Mouse (Mus musculus) ES-Bruce4 (cell line): ENCODE data around the gene Gtf3c2. TPM values are rescaled to one million over a fixed set of nuclear protein-coding genes. Genes with fewer than 3 reads are reported as not detected.
A peak's percentile ranks its signal among the peaks of the same experiment; 100 is the strongest.

Source experiments
- H3K27ac ChIP-seq: 2 replicates; pipeline ENCODE4 v1.5.1; 2012; ENCODE audit warnings: low read length, inconsistent platforms; ENCODE audit not compliant: insufficient read depth
- H3K27me3 ChIP-seq: 2 replicates; pipeline ENCODE4 v1.6.1; 2012; ENCODE audit warnings: mild to moderate bottlenecking, low read length, inconsistent platforms; ENCODE audit not compliant: control insufficient read depth, poor library complexity, insufficient read depth, severe bottlenecking
- H3K36me3 ChIP-seq: 2 replicates; pipeline ENCODE4 v1.6.1; 2012; ENCODE audit warnings: inconsistent platforms, mild to moderate bottlenecking, low read length, moderate library complexity; ENCODE audit not compliant: control insufficient read depth, poor library complexity, insufficient read depth, severe bottlenecking
- H3K4me1 ChIP-seq: one replicate; pipeline ENCODE4 v1.8.1; 2011; ENCODE audit warnings: low read length; ENCODE audit not compliant: control insufficient read depth, insufficient read depth
- H3K4me3 ChIP-seq: 2 replicates; pipeline ENCODE4 v1.5.1; 2011; ENCODE audit warnings: low read depth, mild to moderate bottlenecking, low read length
- H3K9ac ChIP-seq: 2 replicates; pipeline ENCODE4 v1.6.1; 2012; ENCODE audit warnings: low read depth, mild to moderate bottlenecking, inconsistent platforms; ENCODE audit not compliant: poor library complexity, severe bottlenecking
- H3K9me3 ChIP-seq: replicated peaks from 2 replicates; pipeline ENCODE4 v1.6.1; 2012; ENCODE audit warnings: mild to moderate bottlenecking, low read length, inconsistent platforms; ENCODE audit not compliant: control insufficient read depth, poor library complexity, insufficient read depth, severe bottlenecking
- CTCF ChIP-seq: IDR thresholded peaks from one replicate; pipeline ENCODE4 v1.8.1; 2011; ENCODE audit warnings: low read depth, low read length
- EP300 ChIP-seq: IDR thresholded peaks from 2 replicates; pipeline ENCODE4 v1.6.1; 2011; ENCODE audit warnings: low read depth, low read length; ENCODE audit not compliant: insufficient read depth
- POLR2A ChIP-seq: IDR thresholded peaks from one replicate; pipeline ENCODE4 v1.8.1; 2011; ENCODE audit warnings: low read length; ENCODE audit not compliant: insufficient read depth
- polyA plus RNA-seq: library from polyadenylated mRNA; stranded (reverse); fragments of >200 nt; gene quantifications from 2 replicates; pipeline ENCODE4 v1.2.4, GENCODE M21; 2011; ENCODE audit warnings: low read depth; ENCODE audit not compliant: missing spikeins, insufficient read depth, insufficient read length

The Gtf3c2 gene
- polyA plus RNA-seq, 1 experiment: 106 TPM

DNA sequence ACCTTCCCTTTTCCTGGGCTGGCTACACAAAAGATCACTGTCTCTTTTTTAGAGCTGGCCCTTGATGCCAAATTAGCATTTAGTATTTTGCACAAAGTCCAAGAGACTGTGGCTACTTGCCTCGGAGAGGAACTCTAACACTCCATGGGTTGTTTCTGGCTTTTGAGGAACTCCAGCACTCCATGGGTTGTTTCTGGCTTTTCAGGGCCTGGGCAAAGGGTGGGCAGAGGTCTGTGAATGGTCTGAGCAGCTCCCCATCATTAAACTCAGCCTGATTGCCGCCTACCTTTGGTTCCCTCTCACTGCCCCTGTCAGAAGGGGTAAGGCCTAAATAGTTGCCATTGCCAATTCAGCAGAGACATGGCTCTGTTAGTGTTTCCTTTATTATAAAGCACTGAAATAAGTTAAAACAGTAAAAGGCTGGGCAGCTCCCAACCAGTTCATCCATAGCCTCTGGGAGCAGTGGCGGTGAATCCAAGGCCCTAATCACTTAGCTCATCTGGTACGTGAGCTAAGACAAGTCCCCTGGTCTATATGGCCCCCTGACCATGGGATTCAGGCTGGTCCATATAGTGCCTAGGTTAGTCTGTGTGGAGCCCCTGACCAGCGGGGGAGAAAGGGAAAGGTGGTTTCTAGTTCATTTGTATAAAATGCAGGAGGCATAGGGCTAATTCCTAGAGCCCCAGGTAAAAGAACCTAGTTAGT is 18.8 kb upstream of the Gtf3c2 start:
- H3K4me1 ChIP-seq: no peaks in the 10 kb centered on the region
- H3K9ac ChIP-seq: no peak overlapping the region
- H3K27me3 ChIP-seq: no peaks in the 10 kb centered on the region
- H3K36me3 ChIP-seq: peaks cover 50% of the 10 kb centered on the region
- no peaks in the 10 kb centered on the region for H3K9me3 ChIP-seq
- no peak for TF ChIP-seq CTCF
- no peak for TF ChIP-seq EP300
- TF ChIP-seq POLR2A: no peak
- no peak overlapping the region for H3K27ac ChIP-seq
- no peak overlapping the region for H3K4me3 ChIP-seq

DNA sequence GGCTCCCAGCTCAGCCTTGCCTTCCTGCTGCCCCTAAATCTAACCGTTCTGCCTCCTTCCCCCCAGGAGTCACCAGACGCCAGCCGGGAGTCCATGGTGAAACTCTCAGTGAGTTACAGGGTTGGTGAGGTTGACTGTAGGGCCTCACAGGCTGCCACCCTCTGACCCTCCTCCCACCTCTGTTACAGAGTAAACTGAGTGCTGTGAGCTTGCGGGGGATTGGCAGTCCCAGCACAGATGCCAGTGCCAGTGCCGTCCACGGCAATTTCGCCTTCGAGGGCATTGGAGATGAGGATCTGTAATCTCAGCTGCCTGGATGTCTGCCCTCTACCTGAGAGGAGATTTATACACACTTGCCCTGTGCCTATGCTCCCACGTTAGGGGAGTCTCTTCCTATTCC is 18.2 kb upstream of the Gtf3c2 start:
- Histone ChIP-seq H3K9ac (no peak overlapping the region), H3K4me3 (no peak overlapping the region), H3K27me3 (no peaks in the 10 kb centered on the region), H3K4me1 (no peaks in the 10 kb centered on the region), H3K36me3 (peaks cover 46% of the 10 kb centered on the region), H3K27ac (no peak overlapping the region), H3K9me3 (no peaks in the 10 kb centered on the region)
- TF ChIP-seq CTCF (no peak), EP300 (no peak), POLR2A (no peak)

DNA sequence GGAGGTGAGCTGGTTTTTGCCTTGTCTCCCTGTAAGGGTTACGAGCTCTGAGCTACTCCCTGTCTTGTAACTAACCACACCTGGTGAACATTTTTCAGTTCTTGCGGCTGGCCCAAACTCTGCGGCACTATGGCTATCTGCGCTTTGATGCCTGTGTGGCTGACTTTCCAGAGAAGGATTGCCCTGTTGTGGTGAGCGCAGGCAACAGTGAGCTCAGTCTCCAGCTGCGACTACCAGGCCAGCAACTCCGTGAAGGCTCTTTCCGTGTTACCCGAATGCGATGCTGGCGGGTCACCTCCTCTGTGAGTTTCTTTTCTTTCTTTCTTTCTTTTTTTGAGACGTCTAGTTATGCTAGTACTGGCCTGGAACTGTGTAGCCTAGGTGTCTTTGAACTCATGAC is 17.1 kb upstream of the Gtf3c2 start:
- no peak for TF ChIP-seq POLR2A
- H3K27me3 ChIP-seq: no peaks in the 10 kb centered on the region
- H3K4me3 ChIP-seq: no peak overlapping the region
- peaks cover 44% of the 10 kb centered on the region for H3K36me3 ChIP-seq
- no peak overlapping the region for H3K27ac ChIP-seq
- H3K9me3 ChIP-seq: no peaks in the 10 kb centered on the region
- no peak overlapping the region for H3K9ac ChIP-seq
- H3K4me1 ChIP-seq: no peaks in the 10 kb centered on the region

DNA sequence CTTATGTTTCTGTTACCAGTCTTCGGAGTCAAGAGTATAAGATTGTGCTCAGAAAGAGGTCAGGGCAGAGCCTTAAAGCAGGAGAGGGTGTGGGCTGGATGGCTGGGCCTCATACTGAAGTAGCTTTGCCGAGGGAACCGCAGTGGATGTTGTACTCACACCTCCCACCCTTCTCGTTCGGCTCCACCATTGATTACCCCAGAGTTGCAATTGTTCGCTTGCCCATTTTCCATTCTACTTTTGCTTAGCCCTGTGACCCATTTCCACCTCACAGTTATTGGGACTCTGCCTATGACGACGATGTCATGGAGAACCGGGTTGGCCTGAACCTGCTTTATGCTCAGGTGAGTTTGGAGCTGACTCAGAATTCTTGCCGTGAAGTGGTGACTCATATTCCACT is 16.3 kb upstream of the Gtf3c2 start:
- no peaks in the 10 kb centered on the region for H3K27me3 ChIP-seq
- peaks cover 44% of the 10 kb centered on the region for H3K36me3 ChIP-seq
- no peak overlapping the region for H3K27ac ChIP-seq
- H3K9ac ChIP-seq: no peak overlapping the region
- TF ChIP-seq POLR2A: no peak
- no peak for TF ChIP-seq EP300
- TF ChIP-seq CTCF: no peak
- H3K9me3 ChIP-seq: no peaks in the 10 kb centered on the region
- H3K4me3 ChIP-seq: no peak overlapping the region
- no peaks in the 10 kb centered on the region for H3K4me1 ChIP-seq

DNA sequence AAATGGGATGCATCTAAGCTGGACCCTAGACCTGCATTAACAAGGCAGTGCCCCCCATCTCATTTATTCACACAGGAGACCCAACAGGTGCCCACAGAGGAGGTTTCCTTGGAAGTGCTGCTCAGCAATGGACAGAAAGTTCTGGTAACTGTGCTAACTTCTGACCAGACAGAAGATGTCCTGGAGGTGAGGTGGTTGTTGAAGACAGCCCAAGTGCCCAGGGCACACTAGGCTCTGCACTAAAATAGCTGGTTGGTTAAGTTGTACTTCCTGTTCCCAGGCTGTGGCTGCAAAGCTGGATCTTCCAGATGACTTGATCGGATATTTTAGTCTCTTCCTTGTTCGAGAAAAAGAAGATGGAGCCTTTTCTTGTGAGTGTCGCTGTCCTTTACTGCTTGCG is 15.7 kb upstream of the Gtf3c2 start:
- H3K4me3 ChIP-seq: no peak overlapping the region
- no peaks in the 10 kb centered on the region for H3K27me3 ChIP-seq
- peaks cover 44% of the 10 kb centered on the region for H3K36me3 ChIP-seq
- no peak overlapping the region for H3K9ac ChIP-seq
- TF ChIP-seq POLR2A (no peak), CTCF (no peak), EP300 (no peak)
- H3K9me3 ChIP-seq: no peaks in the 10 kb centered on the region
- no peak overlapping the region for H3K27ac ChIP-seq
- H3K4me1 ChIP-seq: no peaks in the 10 kb centered on the region

DNA sequence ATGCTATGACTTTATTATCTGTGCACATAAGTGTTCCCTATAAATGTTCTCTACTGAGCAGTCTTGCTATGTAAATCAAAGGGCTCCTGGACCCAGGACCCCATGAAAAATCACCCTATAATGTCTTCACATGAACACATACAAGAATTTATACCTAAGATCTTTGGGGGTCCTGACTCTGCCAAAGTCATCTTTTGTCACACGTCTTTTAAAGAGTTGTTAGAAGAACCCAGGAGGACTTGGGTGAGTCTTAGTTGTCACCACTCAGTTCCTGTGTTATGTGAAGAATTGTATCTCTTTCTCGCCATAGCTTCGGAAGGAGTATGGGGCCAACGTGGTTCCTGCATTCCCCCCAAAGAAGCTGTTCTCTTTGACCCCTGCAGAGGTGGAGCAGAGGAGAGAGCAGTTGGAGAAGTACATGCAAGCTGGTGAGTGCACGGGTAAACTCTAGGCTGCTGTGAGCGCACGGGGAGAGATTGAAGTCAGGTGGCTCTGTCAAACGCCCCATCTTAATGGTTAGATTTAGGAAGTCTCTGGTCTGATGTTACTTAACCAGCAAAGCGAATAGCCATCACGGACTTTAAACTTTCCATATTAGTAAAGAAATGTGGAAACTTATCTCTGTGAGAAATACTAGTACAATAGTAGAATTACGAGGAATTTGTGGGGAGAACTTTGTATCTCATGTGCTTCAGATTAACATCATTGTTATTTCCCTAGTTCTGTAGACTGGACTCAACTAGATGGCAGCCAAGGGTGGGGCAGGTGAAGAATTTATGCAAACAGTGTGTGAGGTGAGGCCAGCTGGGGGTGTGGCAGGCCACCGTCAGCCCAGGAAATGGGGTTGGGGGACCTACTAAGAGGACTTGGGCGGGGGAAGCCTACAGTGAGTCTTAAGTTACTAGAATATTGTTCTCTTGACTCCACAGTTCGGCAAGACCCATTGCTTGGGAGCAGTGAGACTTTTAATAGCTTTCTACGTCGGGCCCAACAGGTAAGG is 14.8 kb upstream of the Gtf3c2 start:
- Histone ChIP-seq H3K36me3 (peaks cover 42% of the 10 kb centered on the region), H3K9ac (no peak overlapping the region; the same call in 1 of the 2 replicates), H3K27me3 (no peaks in the 10 kb centered on the region), H3K4me1 (no peaks in the 10 kb centered on the region), H3K4me3 (no peak overlapping the region), H3K27ac (peak overlapping the region; percentile 8; the same call in 1 of the 2 replicates), H3K9me3 (no peaks in the 10 kb centered on the region)
- TF ChIP-seq POLR2A: no peak
- no peak for TF ChIP-seq EP300
- no peak for TF ChIP-seq CTCF
